Mouse (Mus musculus) CD8-positive naive resting alpha-beta T cell, adult 2 months (primary cell): ENCODE measurements around the gene 4931440F15Rik.

ENCODE experiments used
- DNase-seq, 2 experiments: peaks; one replicate each; pipeline ENCODE4 v3.0.0; 2022; ENCODE audit warnings: low read depth in 2 of 2, low spot score in 2 of 2

Gene 4931440F15Rik

DNA sequence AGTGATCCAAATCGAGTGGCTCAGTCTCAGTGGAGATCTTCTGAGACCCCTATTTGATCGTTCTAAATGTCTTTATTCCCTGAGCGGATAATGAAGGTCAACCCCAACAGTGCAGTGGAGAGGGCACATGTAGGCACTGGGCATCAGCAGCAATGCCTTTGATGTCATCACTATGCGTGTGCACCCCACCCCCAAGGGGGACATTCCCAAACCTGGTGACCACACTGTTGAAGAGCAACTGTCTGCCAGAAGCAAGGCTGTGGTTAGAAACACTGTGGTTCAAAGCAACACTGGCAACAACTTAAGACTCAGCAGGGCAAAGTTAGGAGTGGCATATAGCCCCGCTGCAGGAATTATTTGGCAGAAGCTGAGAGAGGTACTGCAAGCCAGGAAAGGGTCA is 18.1 kb downstream of the 4931440F15Rik start:
- no peak for DNase-seq

DNA sequence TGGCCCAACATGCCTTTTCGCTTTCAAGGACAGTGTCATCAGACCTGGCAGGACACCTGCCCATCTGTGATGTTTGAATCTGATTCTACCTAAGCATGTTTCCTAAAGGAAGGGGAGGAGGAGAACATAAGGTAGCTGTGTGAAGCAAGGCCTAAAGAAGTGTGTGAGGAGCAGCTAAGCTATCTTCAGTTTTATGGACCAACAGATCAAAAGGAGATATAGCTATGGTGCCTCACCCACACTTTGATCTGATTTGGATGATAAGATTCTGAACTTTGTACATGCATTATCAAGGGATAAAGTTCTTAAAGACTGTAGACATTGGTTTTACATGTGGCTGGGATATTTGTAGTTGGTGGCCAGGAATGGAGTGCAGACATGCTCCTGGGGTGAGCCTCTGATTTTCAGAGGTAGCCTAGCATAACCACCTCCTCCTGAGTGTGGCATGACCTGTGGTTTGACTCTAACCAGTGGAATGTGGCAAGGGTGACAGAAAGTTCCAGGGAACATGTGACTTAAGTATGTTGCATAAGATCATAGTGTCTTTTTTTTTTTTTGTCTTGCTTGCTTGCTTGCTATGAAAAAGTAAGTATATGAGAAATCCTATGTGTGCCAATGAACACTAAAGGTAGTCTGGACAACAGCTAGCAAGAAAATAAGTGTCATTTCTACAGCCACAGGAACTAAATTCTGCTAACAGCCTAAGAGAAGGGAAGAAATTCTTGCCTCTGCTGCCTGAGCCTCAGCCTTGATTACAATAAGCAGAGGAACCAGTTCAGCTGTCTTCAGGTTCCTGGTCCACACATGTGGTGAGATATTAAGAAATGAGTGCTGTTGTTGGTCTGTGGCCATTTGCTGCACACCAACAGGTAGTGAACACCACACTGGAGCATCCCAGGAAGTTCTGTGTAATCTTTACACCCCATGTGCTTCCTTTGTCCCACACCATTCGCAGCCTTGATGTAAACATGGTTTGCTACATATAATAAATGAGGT is 23.7 kb downstream of the 4931440F15Rik start:
- no peak for DNase-seq

- DNase-seq: no peak
These were observed 25.6 kb downstream of the 4931440F15Rik start for GRCm38 (mm10) chr11:29799839-29800238.

- DNase-seq: no peak
These were observed 30.4 kb downstream of the 4931440F15Rik start for GRCm38 (mm10) chr11:29795106-29795505.

GRCm38 (mm10) chr11:29794475-29794874 is 31.0 kb downstream of the 4931440F15Rik start:
- no peak for DNase-seq

- DNase-seq: no peak
These were observed 34.7 kb downstream of the 4931440F15Rik start for GRCm38 (mm10) chr11:29790796-29791195.

GRCm38 (mm10) chr11:29788921-29789638 is 36.4 kb downstream of the 4931440F15Rik start:
- no peak for DNase-seq

DNA sequence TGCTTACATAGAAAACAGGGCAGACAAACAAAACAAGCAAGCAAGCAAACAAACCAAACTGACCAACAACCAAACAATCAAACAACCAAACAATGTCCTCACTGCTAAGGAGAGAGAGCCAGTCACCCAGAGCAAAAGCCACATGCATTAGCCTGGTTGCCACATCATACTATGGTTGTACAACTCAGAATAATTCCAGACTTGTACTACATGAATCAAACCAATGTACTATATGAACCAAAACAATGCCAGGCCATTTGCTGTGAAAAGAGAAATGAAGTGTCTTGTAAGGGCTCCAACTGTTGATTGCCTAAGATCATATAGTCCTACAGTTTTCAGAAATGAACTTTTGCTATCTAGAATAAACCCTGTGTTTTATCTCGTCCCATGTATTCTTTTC is 37.0 kb downstream of the 4931440F15Rik start:
- DNase-seq: no peak

- DNase-seq: no peak
These were observed 38.0 kb downstream of the 4931440F15Rik start for GRCm38 (mm10) chr11:29787473-29787872.

DNA sequence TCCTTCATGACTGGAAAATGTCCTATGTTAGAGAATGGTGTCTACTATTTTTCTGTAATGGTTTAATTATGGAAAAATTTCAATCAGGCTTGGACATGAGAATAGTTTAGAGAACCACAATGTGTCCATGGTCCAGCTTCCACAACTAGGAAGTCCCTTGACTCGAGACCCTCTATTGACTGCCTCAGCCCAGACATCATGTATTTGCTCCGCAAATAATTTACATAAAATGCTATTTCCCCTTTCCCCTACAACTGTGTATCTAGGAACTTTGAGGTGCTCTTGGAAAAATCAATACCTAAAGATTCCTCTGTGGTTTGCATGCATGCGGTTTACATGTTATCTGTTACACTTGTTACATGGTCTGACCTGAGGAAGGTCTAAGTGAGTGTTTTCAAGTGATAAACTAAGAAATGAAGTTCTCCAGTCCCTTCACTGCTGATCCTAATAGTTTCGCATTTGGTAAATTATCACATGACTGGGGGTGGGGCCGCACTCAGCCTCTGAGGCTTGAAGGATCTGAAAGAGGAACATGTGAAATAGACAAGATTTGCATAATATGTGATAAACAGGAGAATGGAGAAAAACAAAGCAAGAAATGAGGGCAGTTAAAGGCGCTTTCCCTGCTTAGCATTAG is 38.8 kb downstream of the 4931440F15Rik start:
- DNase-seq: no peak

- DNase-seq: no peak
These were observed 46.0 kb downstream of the 4931440F15Rik start for GRCm38 (mm10) chr11:29779409-29780026.

GRCm38 (mm10) chr11:29778936-29779335 is 46.5 kb downstream of the 4931440F15Rik start:
- DNase-seq: no peak

GRCm38 (mm10) chr11:29777964-29778363 is 47.5 kb downstream of the 4931440F15Rik start:
- DNase-seq: no peak

DNA sequence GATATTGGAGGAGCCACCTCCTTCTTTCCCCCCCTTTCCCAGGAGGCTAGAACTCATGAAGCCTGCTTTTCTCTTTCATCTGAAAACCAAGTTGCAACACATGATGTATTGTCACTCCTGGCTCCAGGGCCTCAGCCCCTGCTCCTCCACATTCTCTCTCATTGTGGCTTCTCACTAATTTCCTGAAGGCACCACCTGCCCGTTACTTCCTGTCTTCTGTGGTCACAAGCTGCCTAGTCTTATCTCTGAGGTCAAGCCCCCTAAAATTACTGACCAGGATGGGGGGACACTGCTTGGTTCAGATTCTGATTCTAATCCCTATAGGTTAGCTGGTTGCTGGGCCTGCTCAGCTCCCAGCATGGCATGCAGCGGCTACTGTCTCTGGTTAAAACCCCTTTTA is 50.7 kb downstream of the 4931440F15Rik start:
- no peak for DNase-seq

DNA sequence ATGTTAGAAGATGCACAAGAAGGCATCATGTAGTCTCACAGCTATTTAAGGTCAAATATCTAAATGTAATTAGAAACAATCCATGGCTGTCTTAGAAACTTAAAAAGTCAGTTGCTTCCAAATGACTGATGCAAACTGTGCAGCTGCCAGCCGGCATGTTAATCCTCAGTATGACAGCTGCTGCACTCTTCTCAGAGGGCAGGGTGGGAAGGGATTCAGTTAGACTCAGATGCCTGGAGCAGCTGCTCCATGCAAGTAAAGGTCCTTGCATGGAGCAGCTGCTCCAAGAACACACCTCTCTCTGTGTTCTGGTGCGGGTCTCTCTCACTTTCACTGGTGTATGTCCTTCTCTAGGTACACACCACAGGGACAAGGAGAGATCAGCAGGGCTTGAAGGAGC is 51.2 kb downstream of the 4931440F15Rik start:
- no peak for DNase-seq
